Mouse (Mus musculus): ENCODE measurements around the gene Themis2.

Themis2 gene

DNA sequence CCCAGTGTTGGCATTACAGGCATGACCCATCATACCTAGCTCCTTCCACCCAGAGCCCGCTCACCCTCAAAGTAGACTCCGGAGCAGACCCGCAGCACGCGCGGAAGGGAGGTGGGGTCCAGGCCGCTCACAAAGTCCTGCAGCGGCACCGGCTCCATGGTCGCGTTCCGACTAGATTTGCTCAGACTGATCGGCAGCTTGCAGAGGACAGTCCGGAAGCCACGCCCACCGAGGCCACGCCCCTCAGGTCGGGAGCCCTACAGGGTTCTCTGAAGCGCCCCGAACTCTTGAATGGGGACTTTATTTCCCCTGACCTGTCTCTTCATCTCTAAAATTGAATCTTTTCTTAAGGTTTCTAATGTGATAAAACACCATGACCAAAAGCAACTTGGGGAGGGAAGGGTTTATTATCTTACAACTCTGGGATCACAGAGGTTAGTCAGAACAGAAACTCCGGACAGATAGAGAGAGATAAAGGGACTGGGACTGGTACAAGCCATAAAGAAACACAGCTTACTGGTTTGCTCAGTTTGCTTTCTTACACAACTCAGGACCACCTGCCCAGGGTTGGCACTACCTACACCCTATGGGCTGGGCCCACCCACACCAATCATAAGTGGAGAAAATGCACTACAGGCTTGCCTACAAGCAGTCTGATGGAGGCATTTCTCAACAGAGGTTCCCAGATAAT, at the start of gene Themis2:
Themis2 (minus strand) TSS at position 192 of the 691 bp plus-strand sequence.
- peak; percentile 69 to 72 for DNase-seq

DNA sequence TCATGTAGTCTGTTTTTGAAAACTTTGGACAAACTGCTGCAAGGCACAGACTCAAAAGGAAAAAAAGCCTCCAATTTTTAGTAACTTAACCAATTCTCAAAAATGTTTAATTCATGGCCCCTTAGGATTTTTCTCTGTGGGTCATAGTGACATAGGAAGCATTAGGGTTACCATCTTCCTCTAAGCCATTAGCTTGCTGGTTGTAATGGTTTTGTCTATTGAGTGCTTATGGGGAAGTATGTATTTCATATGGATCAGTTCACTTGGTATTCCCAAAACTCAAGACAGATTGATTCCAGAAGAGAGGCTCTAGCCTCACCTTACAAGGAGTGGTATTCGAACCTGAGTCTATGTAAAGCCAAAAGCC, 47.5 kb upstream of the Themis2 start:
- no peak for DNase-seq

DNA sequence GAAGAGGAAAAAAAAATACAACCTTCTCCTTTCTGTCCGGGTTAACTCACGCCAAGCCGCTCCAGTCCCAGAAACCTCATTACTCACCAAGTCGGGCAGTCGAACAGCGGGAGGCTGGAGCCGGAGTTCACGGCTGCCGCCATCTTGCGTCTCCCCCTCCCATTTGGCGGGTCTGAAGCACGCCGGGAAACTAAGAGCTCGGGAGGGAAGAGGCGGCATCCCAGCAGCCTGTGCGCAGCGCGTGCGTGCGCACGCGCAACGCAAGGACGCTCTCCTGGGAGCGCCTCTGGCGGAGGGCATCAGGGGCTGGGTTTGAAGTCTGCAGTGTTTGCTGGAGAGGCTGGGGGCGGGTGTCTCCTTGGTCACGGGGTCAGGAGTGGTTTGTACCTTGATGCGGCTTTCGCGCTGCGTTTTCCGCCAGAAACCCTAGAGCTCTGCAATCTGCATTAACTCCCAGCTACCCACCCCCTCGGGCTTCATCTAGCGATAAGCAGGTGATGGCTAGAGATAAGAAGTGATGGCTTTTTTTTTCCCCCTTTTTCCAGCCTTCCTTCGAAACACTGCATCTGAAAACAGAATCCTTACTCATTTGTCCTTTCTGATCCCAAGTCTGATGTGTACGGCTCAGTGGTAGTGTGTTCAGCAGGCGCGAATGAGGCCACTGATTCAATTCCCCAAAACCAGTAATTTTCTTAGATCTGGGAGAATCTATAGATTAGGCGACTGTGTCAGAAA, 47.0 kb upstream of the Themis2 start, which contains the start of gene Ppp1r8:
Ppp1r8 (minus strand) TSS at position 200 of the 735 bp plus-strand sequence.
- peak; percentile 91 to 92 for DNase-seq

DNA sequence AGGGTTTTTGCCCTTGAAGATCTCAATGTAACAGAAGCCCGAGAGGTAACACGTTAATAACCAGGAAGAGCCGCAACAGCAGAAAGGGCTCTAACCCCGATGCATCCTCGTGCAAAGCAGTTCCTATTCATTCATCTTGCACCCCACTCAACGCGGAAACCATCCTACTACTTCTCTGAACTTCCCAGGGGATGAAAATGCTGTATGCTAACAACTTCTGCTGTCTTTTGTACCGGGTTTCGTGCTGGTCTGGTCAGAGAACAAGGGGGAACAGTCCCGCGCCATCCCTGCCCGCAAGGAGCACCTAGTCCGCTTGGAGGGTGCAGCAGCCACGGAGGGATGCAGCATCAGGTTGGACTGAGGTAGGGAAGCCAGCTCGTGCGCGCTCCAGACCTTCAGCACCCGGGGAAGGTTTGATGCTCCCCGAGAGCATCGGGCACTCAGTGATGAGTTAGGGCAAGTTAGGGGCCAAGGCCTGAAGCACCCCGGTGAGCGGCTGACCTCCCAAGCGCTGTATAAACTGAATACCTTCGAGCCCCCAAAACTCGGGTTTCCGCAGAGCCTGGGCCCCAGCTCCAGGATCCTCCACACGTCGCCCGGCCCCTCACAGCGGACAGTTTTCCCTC, 46.2 kb upstream of the Themis2 start:
- peak; percentile 22 to 27 for DNase-seq

DNA sequence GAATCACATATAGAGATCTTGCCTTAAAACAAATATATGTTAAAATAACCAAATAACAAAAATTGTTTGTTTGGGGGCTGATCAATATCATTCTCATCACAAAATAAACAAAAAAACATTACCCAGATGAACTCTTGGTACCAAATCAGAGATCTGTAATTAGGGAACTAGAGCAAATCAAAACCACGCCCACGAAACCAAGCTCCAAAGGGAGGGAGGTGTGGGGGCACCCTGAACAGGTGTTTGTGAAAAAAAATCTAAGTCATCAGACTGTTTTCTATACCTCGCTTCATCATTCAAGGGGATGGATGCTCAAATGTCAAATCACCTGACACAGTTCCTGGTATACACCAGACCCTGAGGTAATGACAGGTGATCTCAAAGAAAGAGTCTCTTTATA, 45.3 kb upstream of the Themis2 start:
- DNase-seq, result no peak

DNA sequence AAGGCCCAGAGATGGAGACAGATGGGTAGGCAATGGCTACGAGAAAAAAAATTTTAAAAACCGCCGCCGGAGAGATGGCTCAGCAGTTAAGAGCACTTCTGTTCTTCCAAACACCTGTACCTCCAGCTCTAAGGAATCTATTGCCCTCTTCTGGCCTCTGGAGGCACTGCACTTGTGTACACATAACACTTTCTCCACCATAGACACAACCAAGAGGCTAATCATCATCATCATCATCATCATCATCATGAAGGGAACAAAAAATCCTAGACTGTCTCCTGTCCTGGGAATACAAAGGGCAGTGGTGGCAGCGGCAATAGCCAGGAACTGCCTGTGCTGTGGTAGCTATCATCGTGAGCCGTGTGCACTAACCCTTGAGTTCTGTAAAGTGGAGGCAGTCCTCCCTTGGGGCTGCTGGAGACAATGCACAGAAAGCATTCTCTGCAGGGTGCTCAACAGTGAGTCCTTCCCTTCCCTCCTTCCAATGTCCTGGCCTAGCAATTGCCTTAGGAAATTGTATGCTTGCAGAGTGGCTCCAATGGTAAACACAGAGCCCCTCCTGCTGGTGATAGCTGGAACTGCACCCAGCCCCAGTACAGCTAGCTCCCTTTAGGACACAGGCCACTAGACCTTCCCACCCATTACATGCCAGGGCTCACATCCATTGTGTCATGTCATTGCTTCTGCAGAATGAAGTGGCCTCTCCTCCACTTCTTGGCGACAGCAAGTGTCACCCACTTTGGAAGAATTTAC, 27.6 kb upstream of the Themis2 start:
- peak; percentile 48 to 58 for DNase-seq

DNA sequence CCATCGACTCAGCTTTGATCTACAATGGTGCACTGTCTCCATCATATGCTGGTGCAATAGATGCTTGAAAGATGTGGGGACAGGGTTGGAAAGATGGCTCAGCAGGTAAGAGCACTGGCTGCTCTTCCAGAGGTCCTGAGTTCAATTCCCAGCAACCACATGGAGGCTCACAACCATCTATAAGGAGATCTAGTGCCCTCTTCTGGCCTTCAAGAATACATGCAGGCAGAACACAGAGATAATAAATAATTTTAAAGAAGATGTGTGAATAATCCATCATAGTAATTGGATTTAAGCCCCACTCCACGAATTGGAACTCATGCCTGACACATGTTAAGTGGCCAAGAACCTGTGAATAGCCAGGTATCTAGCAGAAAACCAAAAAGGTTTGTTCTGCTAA, 22.3 kb upstream of the Themis2 start:
- no peak for DNase-seq

DNA sequence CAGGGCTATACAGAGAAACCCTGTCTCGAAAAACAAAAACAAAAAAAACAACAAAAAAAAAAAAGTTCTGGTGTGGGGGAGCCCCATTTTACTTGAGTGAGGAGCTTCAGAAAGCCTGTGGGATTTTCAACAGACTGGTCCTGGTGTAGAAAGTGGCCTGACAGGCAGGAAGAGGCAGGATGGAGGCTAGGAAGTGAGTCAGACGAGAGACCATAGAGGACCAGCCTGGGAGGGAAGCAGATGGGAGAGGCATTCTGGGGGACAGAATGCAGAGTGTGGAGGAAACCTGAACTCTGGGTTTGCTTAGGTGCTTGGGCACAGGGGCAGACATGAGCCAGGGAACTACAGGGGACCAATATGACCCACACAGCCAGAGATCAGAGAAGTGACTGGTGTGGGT, 20.7 kb upstream of the Themis2 start:
- no peak for DNase-seq

DNA sequence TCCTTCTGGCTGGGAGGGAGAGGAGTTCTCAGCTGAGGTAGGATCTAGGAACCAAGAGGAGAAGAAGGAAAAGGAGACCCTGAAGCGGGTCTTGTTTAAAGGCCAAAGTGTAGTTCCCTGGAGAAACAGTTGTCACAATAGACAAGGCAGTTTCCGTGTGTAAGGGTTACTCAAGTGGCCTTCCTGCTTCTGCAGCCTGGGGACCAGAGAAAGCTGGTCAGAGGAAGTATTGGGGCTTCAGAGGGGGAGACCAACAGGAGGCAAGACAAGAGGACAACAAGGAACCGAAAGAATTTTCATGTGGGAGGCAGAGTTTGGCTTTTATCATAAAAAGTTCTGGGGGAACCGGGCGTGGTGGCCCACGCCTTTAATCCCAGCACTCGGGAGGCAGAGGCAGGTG, 20.2 kb upstream of the Themis2 start:
- DNase-seq, result no peak

DNA sequence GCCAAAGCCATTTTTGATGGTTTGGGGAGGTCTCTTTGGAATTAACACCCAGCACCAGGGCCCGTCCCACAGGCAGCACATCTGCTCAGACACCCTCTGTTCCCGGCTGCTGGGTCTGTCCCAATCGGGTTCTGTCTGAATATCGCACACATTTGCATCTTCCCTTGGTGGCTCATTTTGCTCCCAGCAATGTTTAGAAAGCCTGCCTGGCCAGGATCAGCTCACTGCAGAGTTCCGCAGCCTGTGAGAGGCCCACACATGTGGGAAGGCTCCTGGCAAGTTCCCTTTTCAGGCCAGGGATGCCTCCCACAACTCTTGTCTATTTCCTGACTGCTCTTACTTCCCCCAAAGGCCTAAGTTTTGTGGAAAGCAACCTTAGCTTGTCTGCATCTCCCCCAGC, 13.4 kb upstream of the Themis2 start:
- no peak for DNase-seq

DNA sequence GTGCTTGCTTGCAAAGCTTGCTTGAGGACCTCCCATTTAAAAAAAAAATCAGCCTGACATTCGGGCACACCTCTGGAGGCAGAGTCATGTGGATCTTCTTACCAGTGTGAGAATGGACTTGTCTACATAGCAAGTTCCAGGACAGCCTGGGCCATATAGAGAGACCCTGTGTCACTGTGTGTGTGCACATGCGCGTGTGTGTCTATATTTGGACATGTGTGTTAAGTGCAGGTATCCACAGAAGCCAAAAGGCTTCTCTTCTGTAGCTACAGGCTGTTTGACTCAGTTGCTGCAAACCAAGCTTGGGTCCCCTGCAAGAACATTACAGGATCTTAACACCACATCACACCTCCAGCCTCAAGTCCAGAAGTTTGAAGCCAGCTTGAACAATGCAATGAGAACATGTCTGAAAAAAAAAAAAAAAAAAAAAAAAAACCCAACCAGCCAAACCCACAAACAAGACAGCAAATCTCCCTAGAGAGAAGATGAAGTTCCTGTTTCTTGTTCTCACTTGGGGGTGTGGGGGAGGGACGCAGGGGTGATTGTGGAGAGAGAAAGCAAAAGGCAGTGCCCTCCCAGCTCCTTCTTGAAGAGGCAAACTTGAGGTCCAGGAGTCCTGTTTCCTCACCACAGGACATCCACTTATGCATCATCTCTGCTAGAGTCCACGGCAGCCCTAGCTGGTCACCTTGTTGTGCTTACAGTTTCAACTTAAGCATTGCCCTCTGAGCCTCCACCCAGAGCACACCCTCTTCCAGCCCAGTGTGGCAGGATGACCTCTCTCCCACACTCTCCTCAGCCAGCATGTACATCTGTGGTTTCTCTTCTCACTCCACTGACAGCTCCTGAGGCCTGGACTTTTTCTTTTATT, 11.8 kb upstream of the Themis2 start:
- DNase-seq, result no peak

DNA sequence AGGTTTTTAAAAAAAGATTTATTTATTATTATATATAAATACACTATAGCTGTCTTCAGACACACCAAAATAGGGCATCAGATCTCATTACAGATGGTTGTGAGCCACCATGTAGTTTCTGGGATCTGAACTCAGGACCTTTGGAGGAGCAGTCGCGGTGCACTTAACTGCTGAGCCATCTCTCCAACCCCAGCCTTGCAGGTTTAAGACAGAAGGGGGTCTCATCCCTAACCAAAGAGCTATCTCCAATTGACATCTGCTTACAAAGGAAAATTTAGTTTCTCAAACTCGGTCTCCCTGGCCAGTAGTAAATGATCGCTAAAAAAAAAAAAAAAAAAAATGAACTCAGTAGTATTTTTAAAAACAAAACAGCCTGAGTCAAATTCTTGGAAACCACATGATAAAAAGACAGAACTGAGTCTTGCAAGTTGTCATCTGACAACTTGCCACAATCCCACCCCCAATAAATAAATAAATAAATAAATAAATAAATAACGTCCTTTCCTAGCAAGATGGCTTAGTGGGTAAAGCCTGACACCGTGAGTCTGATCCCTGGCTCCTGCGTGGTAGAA, 10.5 kb upstream of the Themis2 start:
- DNase-seq, result no peak

DNA sequence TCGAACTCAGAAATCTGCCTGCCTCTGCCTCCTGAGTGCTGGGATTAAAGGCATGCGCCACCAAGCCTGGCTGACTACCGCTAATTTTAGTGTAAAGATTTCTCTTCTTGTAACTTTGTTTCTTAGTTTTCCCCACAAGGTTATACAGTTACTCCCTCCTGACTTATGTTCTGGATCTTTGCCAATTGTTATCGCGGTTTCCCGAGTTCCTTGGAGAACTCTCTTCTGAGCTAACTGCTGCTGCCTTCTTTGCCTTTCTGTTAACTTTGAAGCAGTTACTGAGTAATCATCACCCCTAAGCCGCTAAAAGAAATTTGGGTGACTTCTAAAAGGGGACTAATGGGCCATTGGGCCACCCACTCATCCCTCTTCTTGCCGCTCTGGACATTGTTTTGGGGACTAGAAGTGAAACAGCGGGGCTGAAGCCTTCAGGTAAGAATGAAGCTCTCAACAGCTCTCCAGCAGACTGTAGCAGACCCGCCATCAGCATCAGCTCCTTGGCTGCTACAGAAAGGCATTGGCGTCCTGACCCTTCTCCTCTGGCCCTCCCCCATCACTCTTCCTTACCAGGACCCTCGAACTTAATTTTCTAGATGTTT, 9.5 kb upstream of the Themis2 start:
- no peak for DNase-seq

DNA sequence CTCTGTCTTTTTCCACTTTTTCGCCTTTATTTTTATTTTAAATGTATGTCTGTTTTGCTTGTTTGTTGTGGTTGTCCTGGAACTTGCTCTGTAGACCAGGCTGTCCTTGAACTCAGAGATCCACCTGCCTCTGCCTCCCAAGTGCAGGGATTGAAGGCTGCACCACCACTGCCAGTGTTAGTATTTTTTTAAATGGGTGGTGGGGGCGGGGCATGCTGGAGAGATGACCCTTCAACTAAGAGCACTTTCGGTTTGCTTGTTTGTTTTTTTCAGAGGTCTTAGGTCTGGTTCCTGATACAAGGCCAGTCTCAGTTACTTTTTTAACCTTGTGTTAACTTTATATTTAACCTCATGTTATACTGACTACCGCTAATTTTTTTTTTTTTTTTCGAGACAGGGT, 9.0 kb upstream of the Themis2 start:
- no peak for DNase-seq

DNA sequence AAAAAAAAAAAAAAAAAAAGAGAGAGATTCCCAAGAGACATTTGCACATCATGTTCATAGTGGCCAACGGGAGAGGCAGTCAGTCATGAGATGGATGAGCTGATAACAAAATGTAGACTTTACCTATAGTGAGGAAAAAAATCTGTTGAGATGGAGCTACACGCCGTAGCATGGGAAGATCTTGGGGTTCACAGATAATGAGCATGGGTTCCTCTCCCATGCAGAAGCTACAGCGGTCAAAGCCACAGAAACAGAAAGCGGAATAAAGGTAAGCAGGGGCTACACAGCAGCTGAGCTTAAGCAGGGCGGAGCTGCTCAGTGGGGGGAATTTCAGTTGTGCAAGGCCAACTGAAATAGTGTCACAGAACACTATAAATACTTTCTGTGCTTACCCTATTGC, 8.1 kb upstream of the Themis2 start:
- DNase-seq, result peak in 1 of 2 experiments; percentile 21

DNA sequence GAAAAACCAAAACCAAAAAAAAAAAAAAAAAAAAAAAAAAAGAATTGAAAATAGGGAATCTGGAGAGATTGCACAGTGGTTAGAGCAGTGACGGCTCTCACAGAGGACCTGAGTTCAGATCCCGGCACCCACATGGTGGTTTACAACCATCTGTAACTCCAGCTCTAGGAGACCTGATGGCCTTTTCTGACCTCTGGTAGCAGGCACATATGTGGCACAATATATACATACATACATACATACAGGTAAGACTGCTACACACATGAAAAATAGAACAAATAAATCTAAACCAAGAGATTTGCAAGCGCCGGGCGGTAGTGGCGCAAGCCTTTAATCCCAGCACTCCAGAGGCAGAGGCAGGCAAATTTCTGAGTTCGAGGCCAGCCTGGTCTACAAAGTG, 7.7 kb upstream of the Themis2 start:
- no peak for DNase-seq

DNA sequence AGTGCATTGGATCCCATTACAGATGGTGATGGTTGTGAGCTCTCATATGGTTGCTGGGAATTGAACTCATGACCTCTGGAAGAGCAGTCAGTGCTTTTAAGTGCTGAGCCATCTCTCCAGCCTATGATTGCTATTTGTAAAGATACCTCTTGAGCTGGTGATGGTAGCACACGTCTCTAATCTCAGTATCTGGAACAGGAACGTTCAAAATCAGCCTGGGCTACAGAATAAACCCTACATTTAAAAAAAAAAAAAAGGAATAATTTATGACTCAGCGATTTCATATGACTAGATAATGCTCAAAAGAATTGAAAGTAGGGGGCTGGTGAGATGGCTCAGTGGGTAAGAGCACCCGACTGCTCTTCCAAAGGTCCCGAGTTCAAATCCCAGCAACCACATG, 7.0 kb upstream of the Themis2 start:
- DNase-seq, result no peak

DNA sequence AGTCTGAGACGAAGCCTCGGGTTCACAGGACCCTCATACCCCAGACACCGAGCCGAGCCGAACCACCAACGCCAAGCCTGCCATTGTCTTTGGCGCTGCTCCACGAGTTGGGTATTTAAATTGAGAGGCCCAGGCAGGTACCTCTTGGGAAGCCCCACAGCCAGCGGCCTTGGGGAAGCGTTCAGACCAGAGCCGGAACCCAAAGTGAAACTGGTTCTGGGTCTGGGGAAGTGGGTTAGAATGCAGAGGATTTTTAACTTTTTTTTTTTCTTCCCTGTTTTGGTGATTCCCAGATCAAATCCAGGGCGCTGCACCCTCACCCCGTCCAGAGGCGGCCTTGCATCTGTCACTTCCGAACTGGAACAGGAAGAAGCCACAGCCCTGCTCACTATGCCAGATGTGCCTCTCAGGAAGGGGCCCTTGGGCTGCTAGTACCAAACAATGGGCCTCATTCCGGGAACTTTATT, 6.0 kb upstream of the Themis2 start:
- peak in 1 of 2 experiments; percentile 31 for DNase-seq

DNA sequence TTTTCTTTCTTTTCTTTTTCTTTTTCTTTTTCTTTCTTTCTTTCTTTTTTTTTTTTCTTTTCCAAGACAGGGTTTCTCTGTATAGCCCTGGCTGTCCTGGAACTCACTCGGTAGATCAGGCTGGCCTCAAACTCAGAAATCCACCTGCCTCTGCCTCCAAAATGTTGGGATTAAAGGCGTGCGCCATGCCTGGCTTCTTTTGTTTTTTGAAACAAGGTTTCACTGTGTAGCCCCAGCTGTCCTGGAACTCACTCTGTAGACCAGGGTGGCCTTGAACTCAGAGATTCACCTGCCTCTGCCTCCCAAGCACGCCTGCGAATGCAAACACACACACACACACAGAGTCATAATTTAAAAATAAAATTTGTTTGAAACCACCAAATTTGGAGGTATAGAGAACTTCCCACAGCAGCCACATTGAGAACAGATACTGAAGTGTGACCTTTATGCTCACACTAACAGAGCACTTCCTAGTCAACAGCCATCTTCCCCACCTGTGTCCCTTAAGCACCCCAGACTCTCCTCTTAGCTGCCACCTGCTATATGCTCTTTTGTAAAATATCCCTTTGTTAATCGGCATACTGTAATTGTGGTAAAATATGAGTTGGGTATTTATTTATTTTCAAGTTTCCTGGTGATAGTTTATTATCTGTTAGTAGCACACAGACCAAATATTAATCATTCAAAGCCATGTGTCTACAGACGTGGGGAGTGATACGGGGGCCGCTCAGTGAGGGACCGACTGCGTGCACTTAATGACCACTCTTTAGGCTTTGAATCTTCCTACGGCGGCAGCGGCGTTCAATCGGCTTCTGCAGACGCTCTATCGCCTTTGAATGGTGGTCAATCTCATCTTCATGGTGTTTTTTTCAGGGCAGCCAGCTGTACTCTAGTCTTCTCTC, 5.2 kb upstream of the Themis2 start:
- DNase-seq, result no peak

DNA sequence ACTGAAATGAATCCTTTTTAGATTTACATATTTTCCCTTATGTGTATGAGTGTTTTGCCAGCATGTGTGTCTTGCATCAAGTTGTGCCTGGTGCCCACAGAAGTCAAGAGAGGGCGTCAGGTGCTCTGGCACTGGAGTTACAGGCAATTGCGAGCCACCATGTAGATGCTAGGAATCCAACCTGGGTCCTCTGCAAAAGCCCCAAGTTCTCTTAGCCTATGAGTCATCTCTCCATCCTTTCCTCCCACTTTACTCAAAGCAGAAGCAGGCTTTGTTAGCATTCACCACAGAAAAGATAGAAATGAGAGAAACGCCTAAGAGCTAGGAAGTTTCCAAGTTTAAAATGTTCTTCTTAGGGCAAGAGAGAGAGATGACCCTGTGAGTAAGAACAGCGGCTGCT, 3.7 kb upstream of the Themis2 start:
- DNase-seq, result no peak

Data from thymus, adult 18-20 months (tissue).